Mouse (Mus musculus): ENCODE measurements around the gene Phka2. TPM values are rescaled to one million over a fixed set of nuclear protein-coding genes. Genes with fewer than 3 reads are reported as not detected.
A peak's percentile ranks its signal among the peaks of the same experiment; 100 is the strongest.

The Phka2 gene
- polyA plus RNA-seq (2015; fragmentation: Nextera tagmentation; extraction: Ambion mirVana) = 7.6 and 9.5 TPM in 2 replicates

DNA sequence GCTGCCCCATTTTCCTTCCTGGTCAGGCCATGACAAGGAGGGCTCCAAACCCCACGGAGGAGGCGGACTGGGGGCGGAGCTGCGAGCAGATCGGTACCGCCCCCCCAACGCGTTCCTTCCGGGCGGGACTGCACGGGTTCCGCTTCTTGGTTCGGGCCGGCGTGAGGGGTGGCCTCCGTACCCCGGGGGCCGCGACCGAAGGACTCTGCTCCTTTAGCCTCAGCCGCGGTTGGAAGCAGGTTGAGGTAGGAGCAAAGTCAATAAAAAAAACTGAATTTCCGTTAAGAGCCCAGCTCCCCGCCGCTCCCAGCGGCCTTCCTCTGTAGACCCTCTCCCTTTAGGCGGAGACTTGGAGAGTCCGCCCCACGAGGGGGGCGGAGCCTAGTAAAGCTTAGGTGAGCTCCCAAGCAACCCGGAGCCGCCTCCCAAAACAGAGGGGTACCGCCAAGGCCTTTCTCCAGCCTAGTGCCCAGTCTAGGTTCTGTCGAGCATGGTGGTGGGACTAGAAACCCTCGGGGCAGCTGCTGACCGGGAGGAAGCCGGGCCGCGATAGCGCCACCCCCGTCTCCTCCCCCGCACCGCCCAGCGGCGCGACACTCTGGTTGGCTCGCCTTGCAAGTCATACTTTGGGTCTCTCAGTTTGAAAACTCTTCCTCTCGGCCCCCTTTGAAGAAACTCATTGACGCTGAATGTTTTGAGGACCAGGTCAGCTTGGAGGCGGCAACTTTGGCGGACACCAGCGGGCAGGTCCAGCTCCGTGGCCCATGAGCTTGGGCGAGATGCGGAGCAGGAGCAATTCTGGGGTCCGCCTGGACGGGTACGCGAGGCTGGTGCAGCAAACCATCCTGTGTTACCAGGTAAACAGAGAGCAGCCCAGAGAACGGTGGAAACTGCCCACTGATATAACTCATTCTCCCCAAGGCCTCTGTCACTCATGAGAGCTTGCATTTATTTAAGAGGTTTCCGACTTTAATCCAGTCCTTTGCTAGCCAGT lies at the start of gene Phka2:
Gene Phka2, plus strand, starts transcription at position 119 of the 994 bp plus-strand sequence.
- H3K4me2 ChIP-seq (ENCODE audit: low read depth, low read length) = peak within 1 kb of the TSS; percentile 76
- H3K9ac ChIP-seq (replicated peaks) = peak within 1 kb of the TSS; percentile 76
- H3K27ac ChIP-seq (ENCODE audit: low read depth) = peak within 1 kb of the TSS; percentile 88
- TF ChIP-seq CTCF (IDR thresholded peaks at IDR 0.05; ENCODE audit: low read depth) (peak; percentile 13; the same call in 1 of the 2 replicates), EP300 (IDR thresholded peaks at IDR 0.05; ENCODE audit: low read depth) (0 out of 2 replicates have a peak, but pooled peaks have one; percentile 13)
- 17% methylated on average over 55 of the region's 61 CpGs for WGBS (ENCODE audit: insufficient replicate concordance)
- H3K4me3 ChIP-seq (ENCODE audit: low read depth, low read length) = peak within 1 kb of the TSS; percentile 71
- no peaks in the 10 kb centered on the region for H3K9me3 ChIP-seq (ENCODE audit: low read length)
- H3K36me3 ChIP-seq (replicated peaks; ENCODE audit: insufficient read depth, low read length) = no peaks in the 10 kb centered on the region
- no peaks in the 10 kb centered on the region for H3K27me3 ChIP-seq (ENCODE audit: insufficient read depth, low read length)
- DNase-seq (peak; percentile 90), ATAC-seq (peak; percentile 96)
- H3K4me1 ChIP-seq (ENCODE audit: insufficient read depth) = peaks cover 3% of the 10 kb centered on the region

DNA sequence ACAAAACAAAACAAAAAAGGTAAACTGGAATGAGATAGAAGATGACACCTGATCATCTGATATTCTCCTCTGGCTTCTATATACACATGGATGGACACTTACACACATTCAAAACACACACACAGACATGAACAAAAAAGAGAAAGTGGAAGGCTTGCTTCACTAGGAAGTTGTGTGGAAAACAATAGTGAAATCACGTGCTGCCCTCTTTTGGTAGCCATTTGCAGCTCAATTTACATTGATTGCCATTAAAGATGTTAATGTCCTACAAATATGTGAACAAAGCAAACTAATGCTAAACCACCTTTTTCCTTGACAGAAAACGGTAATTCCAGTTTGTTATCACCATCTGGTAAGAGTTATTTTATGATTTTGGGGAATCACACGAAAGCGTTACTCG lies 46.3 kb upstream of the Phka2 start:
- Histone ChIP-seq H3K4me3 (ENCODE audit: low read depth, low read length) (no peak overlapping the region), H3K27ac (ENCODE audit: low read depth) (no peak overlapping the region), H3K9ac (replicated peaks) (no peak overlapping the region), H3K4me2 (ENCODE audit: low read depth, low read length) (no peak overlapping the region), H3K4me1 (ENCODE audit: insufficient read depth) (no peaks in the 10 kb centered on the region), H3K9me3 (ENCODE audit: low read length) (no peaks in the 10 kb centered on the region), H3K27me3 (ENCODE audit: insufficient read depth, low read length) (0 out of 2 replicates have a peak, but pooled peaks cover 2% of the 10 kb centered on the region), H3K36me3 (replicated peaks; ENCODE audit: insufficient read depth, low read length) (no peaks in the 10 kb centered on the region)
- TF ChIP-seq EP300 (IDR thresholded peaks at IDR 0.05; ENCODE audit: low read depth) (no peak), CTCF (IDR thresholded peaks at IDR 0.05; ENCODE audit: low read depth) (peak; percentile 49)
- WGBS (ENCODE audit: insufficient replicate concordance) = 63% methylated on average over 5 of the region's 5 CpGs
- DNase-seq (no peak), ATAC-seq (no peak)

GRCm38 (mm10) chrX:160471257-160471786 lies 30.6 kb upstream of the Phka2 start:
- Histone ChIP-seq H3K36me3 (replicated peaks; ENCODE audit: insufficient read depth, low read length) (no peaks in the 10 kb centered on the region), H3K27me3 (ENCODE audit: insufficient read depth, low read length) (no peaks in the 10 kb centered on the region), H3K4me1 (ENCODE audit: insufficient read depth) (no peaks in the 10 kb centered on the region), H3K27ac (ENCODE audit: low read depth) (no peak overlapping the region), H3K9ac (replicated peaks) (no peak overlapping the region), H3K4me2 (ENCODE audit: low read depth, low read length) (no peak overlapping the region), H3K4me3 (ENCODE audit: low read depth, low read length) (no peak overlapping the region), H3K9me3 (ENCODE audit: low read length) (no peaks in the 10 kb centered on the region)
- no peak for ATAC-seq
- WGBS (ENCODE audit: insufficient replicate concordance) = 65% methylated on average over 3 of the region's 3 CpGs
- DNase-seq = no peak
- TF ChIP-seq EP300 (IDR thresholded peaks at IDR 0.05; ENCODE audit: low read depth) (no peak), CTCF (IDR thresholded peaks at IDR 0.05; ENCODE audit: low read depth) (no peak)

GRCm38 (mm10) chrX:160489784-160490183 lies 12.2 kb upstream of the Phka2 start:
- no peak overlapping the region for H3K27ac ChIP-seq (ENCODE audit: low read depth)
- WGBS (ENCODE audit: insufficient replicate concordance) = 59% methylated on average over 2 of the region's 2 CpGs
- ATAC-seq = no peak
- H3K4me3 ChIP-seq (ENCODE audit: low read depth, low read length) = no peak overlapping the region
- H3K27me3 ChIP-seq (ENCODE audit: insufficient read depth, low read length) = no peaks in the 10 kb centered on the region
- H3K9ac ChIP-seq (replicated peaks) = no peak overlapping the region
- DNase-seq = no peak
- TF ChIP-seq CTCF (IDR thresholded peaks at IDR 0.05; ENCODE audit: low read depth) (0 out of 2 replicates have a peak, but pooled peaks have one; percentile 1), EP300 (IDR thresholded peaks at IDR 0.05; ENCODE audit: low read depth) (no peak)
- no peak overlapping the region for H3K4me2 ChIP-seq (ENCODE audit: low read depth, low read length)
- no peaks in the 10 kb centered on the region for H3K36me3 ChIP-seq (replicated peaks; ENCODE audit: insufficient read depth, low read length)
- H3K9me3 ChIP-seq (ENCODE audit: low read length) = no peaks in the 10 kb centered on the region
- no peaks in the 10 kb centered on the region for H3K4me1 ChIP-seq (ENCODE audit: insufficient read depth)

DNA sequence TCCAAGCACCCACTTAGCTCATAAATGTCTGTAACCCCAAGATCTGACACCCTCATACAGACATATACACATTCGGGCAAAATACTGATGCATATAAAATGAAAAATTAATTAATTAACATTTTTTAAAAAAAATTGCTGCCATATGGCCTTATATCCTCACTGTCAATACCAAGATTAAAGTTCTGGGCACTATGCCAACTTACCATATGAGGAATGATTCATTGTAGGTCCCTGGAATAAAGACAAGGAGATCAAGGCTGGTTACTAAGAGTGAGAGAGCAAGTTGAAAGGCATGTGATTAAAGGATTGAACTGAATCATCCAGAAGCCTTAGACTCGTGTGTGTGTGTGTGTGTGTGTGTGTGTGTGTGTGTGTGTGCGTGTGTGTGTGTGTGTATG lies 7.6 kb upstream of the Phka2 start:
- TF ChIP-seq EP300 (IDR thresholded peaks at IDR 0.05; ENCODE audit: low read depth) (no peak), CTCF (IDR thresholded peaks at IDR 0.05; ENCODE audit: low read depth) (no peak)
- no peak overlapping the region for H3K4me3 ChIP-seq (ENCODE audit: low read depth, low read length)
- no peaks in the 10 kb centered on the region for H3K9me3 ChIP-seq (ENCODE audit: low read length)
- DNase-seq (no peak), ATAC-seq (no peak)
- no peak overlapping the region for H3K4me2 ChIP-seq (ENCODE audit: low read depth, low read length)
- no peaks in the 10 kb centered on the region for H3K36me3 ChIP-seq (replicated peaks; ENCODE audit: insufficient read depth, low read length)
- H3K27me3 ChIP-seq (ENCODE audit: insufficient read depth, low read length) = no peaks in the 10 kb centered on the region
- 49% methylated on average over 2 of the region's 3 CpGs for WGBS (ENCODE audit: insufficient replicate concordance)
- H3K4me1 ChIP-seq (ENCODE audit: insufficient read depth) = no peaks in the 10 kb centered on the region
- no peak overlapping the region for H3K9ac ChIP-seq (replicated peaks)
- no peak overlapping the region for H3K27ac ChIP-seq (ENCODE audit: low read depth)

GRCm38 (mm10) chrX:160494921-160495320 lies 7.0 kb upstream of the Phka2 start:
- no peak overlapping the region for H3K9ac ChIP-seq (replicated peaks)
- no peaks in the 10 kb centered on the region for H3K36me3 ChIP-seq (replicated peaks; ENCODE audit: insufficient read depth, low read length)
- WGBS (ENCODE audit: insufficient replicate concordance) = 72% methylated on average over 6 of the region's 6 CpGs
- no peak for TF ChIP-seq CTCF (IDR thresholded peaks at IDR 0.05; ENCODE audit: low read depth)
- no peak for TF ChIP-seq EP300 (IDR thresholded peaks at IDR 0.05; ENCODE audit: low read depth)
- H3K4me1 ChIP-seq (ENCODE audit: insufficient read depth) = no peaks in the 10 kb centered on the region
- H3K9me3 ChIP-seq (ENCODE audit: low read length) = no peaks in the 10 kb centered on the region
- H3K4me2 ChIP-seq (ENCODE audit: low read depth, low read length) = no peak overlapping the region
- H3K27ac ChIP-seq (ENCODE audit: low read depth) = no peak overlapping the region
- ATAC-seq = no peak
- no peak overlapping the region for H3K4me3 ChIP-seq (ENCODE audit: low read depth, low read length)
- no peak for DNase-seq
- no peaks in the 10 kb centered on the region for H3K27me3 ChIP-seq (ENCODE audit: insufficient read depth, low read length)
